Mouse (Mus musculus): Measurements from ENCODE around the gene Fam155a.
"Not testable (repeated sequence)": the region's sequence is repeated elsewhere in the genome, so short reads cannot be mapped to it uniquely, and the experiment has no call there.

Fam155a gene

DNA sequence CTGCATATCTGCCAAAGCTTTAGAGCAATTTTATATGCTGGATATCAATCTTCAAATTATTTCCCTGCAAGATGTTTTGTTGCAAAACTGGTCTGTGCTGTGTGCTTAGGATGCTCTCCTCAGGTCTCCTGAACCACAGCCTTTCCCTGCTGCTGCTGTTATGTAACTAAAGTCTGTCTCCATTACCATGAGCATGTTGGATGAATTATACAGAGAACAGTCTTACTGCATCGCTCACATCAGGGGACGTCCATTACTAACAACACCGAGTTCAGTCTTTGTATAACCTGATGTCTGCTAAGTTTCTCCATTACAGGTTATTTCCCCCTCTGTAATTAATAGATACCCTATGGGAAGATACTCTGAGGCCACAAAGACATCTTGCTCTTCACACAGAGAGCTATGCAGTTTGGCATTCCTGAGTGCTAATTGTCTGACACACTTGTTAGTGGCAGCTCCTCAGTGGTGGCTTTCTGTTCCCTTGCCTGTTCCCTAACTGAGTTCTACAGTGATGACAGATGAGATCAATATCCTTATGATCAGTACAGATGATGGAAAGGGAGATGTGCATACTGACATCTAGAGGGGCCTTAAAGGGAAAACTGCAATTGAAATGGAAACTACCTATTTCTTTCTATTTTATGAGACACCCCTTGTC is 372.2 kb downstream of the Fam155a start:
- no peak for DNase-seq (ENCODE audit: low spot score in 2 of 2)

DNA sequence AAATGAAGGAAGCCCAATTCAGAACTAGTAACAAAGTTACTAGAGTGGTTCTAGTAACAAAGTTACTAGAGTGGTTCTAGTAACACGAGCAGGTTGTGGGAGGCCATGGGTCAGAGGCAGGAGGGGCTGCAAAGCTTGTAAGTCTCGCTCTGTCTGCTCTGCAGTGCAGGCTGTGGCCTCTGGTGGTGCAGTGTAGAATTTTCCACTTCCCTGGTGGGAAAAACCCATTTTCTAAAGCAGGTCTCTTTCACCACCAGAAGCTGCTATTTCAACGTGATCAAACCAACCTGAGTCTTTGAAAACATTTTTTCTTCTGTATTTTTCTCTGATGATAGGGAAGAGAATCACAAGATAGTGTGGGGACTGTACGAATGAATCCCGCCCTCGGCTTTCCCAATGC is 372.9 kb downstream of the Fam155a start:
- no peak for DNase-seq (ENCODE audit: low spot score in 2 of 2)

- no peak for DNase-seq (ENCODE audit: low spot score in 2 of 2)
Measured at GRCm38 (mm10) chr8:9394670-9395069, 376.3 kb downstream of the Fam155a start.

DNA sequence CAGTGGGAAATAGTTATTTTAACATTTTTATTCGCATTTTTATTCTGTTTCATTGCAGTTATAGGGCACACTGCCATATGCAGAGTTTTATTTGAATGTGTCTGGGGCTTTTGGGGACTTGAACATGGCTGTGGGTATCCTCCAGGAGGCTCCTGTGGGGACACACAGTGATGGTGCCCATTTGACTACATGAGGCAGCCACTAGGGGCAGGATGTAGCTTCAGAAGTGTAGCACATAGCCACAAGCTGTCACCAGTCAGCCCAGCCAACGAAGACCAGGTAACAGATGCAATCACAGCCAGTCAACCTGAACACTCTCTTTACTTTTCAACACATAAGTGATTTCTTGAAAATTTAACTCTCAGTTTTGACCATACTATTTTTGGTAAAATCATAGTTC is 377.7 kb downstream of the Fam155a start:
- no peak for DNase-seq (ENCODE audit: low spot score in 2 of 2)

DNA sequence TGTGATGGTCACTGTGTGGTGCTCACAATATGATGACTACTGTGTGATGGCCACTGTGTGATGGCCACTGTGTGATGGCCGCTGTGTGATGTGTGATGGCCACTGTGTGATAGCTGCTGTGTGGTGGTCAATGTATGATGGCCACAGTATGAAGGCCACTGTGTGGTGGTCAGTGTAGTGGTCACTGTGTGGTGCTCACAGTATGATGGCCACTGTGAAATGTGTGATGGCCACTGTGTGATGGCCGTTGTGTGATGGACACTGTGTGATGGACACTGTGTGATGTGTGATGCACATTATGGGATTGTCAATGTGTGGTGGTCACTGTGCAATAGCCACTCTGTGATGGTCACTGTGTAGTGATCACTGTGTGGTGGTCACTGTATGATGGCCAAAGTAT is 380.7 kb downstream of the Fam155a start:
- DNase-seq (ENCODE audit: low spot score in 2 of 2) = not testable (repeated sequence)

- no peak for DNase-seq (ENCODE audit: low spot score in 2 of 2)
Measured at GRCm38 (mm10) chr8:9369201-9369600, 401.8 kb downstream of the Fam155a start.

DNA sequence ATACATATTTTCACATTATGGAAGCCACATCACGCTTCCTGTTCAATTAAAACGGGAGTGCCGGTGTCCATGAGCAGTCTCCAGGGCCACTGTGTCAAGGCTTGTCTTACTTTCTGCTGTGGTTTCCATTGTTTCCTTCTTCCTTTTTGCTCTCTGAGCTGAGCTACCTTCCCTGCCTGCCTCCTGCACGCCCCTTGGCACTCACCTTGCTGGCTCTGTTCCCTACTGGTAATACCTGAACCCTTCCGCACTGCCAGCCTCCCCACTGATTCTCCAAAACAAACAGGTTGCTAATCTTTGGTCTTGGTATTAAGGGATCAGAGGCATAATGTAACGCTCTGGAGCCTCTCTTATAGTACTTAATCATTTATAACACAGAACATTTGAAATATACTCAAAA is 403.2 kb downstream of the Fam155a start:
- DNase-seq (ENCODE audit: low spot score in 2 of 2) = no peak

GRCm38 (mm10) chr8:9365381-9365780 is 405.6 kb downstream of the Fam155a start:
- no peak for DNase-seq (ENCODE audit: low spot score in 2 of 2)

GRCm38 (mm10) chr8:9348523-9349135 is 422.3 kb downstream of the Fam155a start:
- peak in 1 of 2 experiments; percentile 12 for DNase-seq (ENCODE audit: low spot score in 2 of 2)

GRCm38 (mm10) chr8:9347163-9347562 is 423.8 kb downstream of the Fam155a start:
- DNase-seq (ENCODE audit: low spot score in 2 of 2) = no peak

DNA sequence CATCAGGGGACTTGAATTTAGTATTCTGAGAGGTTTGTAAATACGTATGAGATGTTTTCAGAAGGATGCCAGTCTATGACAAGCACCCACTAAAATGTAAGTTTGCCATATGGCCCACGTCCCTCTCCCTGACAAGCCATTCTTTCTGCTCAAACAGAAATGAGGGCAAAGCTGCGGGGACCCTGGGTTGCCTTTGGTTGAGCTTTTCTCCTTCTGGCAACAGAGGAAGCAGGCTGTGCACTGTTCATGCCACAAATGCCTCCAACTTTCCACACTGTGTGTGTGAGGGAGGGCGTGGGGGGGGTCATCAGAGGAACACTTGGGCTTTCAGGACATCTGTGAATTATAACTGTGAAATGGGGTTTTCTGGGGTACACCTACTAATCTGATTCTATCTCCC is 426.8 kb downstream of the Fam155a start:
- DNase-seq (ENCODE audit: low spot score in 2 of 2) = no peak

DNA sequence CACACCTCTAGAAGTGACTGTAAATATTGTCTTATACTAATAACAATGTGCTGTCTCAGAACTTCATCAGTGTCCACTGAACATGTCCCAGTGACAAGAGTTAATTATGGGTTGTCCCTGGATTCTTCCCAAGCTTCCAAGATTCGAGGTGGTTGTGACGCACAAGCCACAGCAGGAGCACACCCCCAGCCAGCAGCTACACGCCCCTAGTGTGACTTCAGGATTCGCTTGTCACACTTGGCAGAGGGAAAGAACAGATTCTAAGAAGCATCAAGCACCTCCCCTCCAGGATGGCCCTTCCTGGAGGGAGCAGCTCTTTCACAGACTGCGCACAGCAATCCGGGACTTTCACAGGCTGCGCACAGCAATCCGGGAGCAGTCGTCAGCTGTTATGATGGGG is 428.0 kb downstream of the Fam155a start:
- DNase-seq (ENCODE audit: low spot score in 2 of 2) = no peak

DNA sequence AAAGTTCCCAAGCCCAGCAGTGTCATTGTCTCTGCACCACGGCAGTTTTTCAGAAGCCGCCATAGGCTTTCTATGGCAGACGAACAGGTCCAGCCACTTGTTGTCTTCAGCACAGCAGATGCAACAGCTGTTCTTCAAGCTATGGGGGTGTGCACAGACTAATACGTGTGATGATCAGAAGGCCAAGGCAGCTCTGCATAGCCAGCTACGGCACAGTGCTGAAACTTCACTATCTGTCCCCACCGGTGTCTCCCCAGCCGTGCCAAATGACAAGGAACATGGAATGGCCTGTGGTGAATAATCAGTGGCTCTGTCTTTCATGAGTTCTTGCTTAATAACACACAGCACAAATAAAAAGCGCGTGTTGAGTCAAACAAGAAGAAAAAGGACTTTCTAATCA is 428.4 kb downstream of the Fam155a start:
- no peak for DNase-seq (ENCODE audit: low spot score in 2 of 2)

DNA sequence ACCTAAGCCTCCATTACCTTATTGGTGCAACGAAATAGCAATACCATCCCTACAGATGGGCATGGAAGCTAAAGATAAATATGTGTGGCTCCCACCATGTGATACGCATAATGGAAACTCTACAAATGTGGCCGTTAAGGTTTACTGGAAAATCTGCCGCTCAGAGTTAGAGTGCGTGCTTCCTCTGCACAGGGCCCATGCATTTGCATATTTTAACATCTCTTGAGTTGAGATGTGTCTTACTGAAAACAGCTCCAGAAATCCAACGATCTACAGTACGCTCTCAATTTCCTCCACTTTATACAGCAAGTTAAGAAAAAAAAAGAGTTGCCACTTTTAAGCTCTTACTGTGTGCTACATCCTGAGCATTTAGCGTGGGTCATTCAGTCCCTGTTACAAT is 433.1 kb downstream of the Fam155a start:
- DNase-seq (ENCODE audit: low spot score in 2 of 2) = no peak

DNA sequence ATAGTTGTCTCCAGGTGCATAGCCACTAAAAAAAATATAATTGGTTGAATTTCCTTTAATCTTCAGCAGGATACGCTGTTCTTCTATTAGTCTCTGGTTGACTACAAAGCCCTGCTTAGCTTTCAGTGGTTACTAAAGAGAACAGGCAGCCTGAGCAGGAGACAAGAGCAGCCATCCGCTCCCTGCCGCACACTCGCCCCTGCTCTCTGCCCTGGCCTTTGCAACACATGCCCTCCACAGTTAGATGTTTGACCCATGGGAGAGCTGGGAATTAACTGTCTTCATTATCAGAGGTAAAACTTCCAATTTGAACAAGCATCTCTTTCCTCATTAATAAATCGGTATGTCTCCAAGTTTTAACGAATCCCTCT is 435.0 kb downstream of the Fam155a start:
- DNase-seq (ENCODE audit: low spot score in 2 of 2) = no peak

- DNase-seq (ENCODE audit: low spot score in 2 of 2) = no peak
Measured at GRCm38 (mm10) chr8:9335285-9335932, 435.6 kb downstream of the Fam155a start.

GRCm38 (mm10) chr8:9332766-9333165 is 438.2 kb downstream of the Fam155a start:
- DNase-seq (ENCODE audit: low spot score in 2 of 2) = no peak

GRCm38 (mm10) chr8:9309456-9309855 is 461.5 kb downstream of the Fam155a start:
- no peak for DNase-seq (ENCODE audit: low spot score in 2 of 2)

DNA sequence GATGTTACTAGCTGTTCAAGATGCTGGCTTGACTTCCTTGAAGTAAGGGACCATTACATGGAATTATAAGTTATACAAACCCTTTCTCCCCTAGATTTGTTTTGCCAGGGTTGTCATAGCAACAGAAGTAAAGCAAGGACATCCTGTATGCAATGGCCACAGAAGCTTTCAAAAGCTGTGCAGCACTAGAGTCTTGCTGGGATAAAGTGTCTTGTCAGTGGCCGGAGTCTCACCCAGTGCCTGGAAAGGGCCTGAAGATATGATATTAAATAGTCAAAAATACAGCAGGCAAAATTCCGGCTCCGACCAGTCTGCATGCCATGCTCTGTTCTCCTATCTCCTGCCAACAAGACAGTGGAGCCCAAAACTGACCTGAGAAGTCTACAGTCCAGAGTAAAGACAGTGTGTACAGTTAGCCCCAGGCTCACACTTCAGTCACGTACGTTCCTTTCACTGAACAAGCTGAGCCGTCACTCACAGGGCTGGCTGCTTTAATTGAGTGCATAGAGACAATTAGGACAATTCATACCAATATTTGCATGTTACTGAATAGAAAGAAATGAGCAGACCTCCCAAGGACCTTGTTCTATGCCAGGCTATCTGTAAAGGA is 467.3 kb downstream of the Fam155a start:
- DNase-seq (ENCODE audit: low spot score in 2 of 2) = no peak

DNA sequence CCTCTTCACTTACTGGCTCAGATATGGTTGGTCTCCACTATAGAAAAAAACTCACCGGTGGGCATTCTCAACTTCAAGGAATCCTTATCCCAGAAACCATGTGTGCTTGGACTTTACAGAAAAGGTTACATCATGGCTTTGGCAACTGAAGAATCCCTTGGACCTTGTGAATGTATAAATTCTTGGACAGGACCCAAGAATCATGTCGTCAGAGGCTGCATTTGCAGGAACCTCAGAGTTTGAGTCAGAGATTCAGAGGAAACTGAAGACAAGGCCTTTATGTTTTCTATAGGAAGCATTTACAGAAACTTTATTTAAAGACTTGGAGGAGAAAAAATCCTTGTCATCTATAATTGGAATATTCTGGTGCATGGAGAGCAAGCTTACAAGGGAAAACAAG is 475.9 kb downstream of the Fam155a start:
- no peak for DNase-seq (ENCODE audit: low spot score in 2 of 2)

DNA sequence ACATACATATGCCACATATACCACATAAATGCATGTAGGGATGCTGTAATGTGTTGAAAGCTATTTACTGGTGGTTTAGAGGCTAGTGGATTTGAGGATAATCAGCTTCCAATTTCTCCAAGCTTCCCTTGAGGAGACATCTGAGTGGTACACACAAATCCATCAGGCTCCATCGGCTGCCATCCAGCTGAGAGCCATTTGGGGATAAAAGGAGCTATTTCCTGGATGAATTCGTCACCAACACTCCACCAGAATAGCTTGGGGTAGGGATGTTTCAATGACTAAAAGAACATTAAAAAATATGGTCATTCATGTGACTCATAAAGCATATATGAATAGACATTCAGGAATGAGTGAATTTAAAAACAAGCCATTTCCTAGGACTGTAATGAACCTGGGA is 478.4 kb downstream of the Fam155a start:
- no peak for DNase-seq (ENCODE audit: low spot score in 2 of 2)

GRCm38 (mm10) chr8:9288015-9288729 is 482.8 kb downstream of the Fam155a start:
- no peak for DNase-seq (ENCODE audit: low spot score in 2 of 2)

All from spleen, postnatal 14 days (tissue).